Mouse (Mus musculus): ENCODE measurements at regions not wholly inside any gene's neighbourhood (a gene's known extent, or its start where the extent isn't known, plus 50 kb on each side); places are given as distances from the start of the nearest gene placed in this dataset.

- DNase-seq (ENCODE audit: low read depth in 1 of 2, low spot score in 2 of 2) = no peak
Observed at GRCm38 (mm10) chr13:60067325-60067724, 109.8 kb downstream of the Gas1 start.

GRCm38 (mm10) chr13:60061589-60061988, 115.6 kb downstream of the Gas1 start:
- DNase-seq (ENCODE audit: low read depth in 1 of 2, low spot score in 2 of 2) = no peak

GRCm38 (mm10) chr13:60057761-60058274, 119.3 kb downstream of the Gas1 start:
- DNase-seq (ENCODE audit: low read depth in 1 of 2, low spot score in 2 of 2) = no peak

- no peak for DNase-seq (ENCODE audit: low read depth in 1 of 2, low spot score in 2 of 2)
Observed at GRCm38 (mm10) chr13:60054531-60054930, 122.6 kb downstream of the Gas1 start.

- no peak for DNase-seq (ENCODE audit: low read depth in 1 of 2, low spot score in 2 of 2)
Observed at GRCm38 (mm10) chr13:60054081-60054480, 123.1 kb downstream of the Gas1 start.

- no peak for DNase-seq (ENCODE audit: low read depth in 1 of 2, low spot score in 2 of 2)
Observed at GRCm38 (mm10) chr13:60051866-60052265, 125.3 kb downstream of the Gas1 start.

GRCm38 (mm10) chr13:60050799-60051580, 126.2 kb downstream of the Gas1 start:
- DNase-seq (ENCODE audit: low read depth in 1 of 2, low spot score in 2 of 2) = no peak

- no peak for DNase-seq (ENCODE audit: low read depth in 1 of 2, low spot score in 2 of 2)
Observed at GRCm38 (mm10) chr13:60049703-60050102, 127.5 kb downstream of the Gas1 start.

- DNase-seq (ENCODE audit: low read depth in 1 of 2, low spot score in 2 of 2) = no peak
Observed at GRCm38 (mm10) chr13:60047791-60048730, 129.1 kb downstream of the Gas1 start.

- no peak for DNase-seq (ENCODE audit: low read depth in 1 of 2, low spot score in 2 of 2)
Observed at GRCm38 (mm10) chr13:60045752-60046151, 131.4 kb downstream of the Gas1 start.

GRCm38 (mm10) chr13:60044876-60045275, 132.3 kb downstream of the Gas1 start:
- no peak for DNase-seq (ENCODE audit: low read depth in 1 of 2, low spot score in 2 of 2)

GRCm38 (mm10) chr13:60042443-60042842, 134.7 kb downstream of the Gas1 start:
- no peak for DNase-seq (ENCODE audit: low read depth in 1 of 2, low spot score in 2 of 2)

- no peak for DNase-seq (ENCODE audit: low read depth in 1 of 2, low spot score in 2 of 2)
Observed at GRCm38 (mm10) chr13:60035536-60036130, 141.5 kb downstream of the Gas1 start.

GRCm38 (mm10) chr13:60033116-60033515, 144.0 kb downstream of the Gas1 start:
- no peak for DNase-seq (ENCODE audit: low read depth in 1 of 2, low spot score in 2 of 2)

GRCm38 (mm10) chr13:60032586-60032985, 144.6 kb downstream of the Gas1 start:
- no peak for DNase-seq (ENCODE audit: low read depth in 1 of 2, low spot score in 2 of 2)

GRCm38 (mm10) chr13:60029591-60029990, 147.6 kb downstream of the Gas1 start:
- DNase-seq (ENCODE audit: low read depth in 1 of 2, low spot score in 2 of 2) = no peak

GRCm38 (mm10) chr13:60020175-60020487, 157.0 kb downstream of the Gas1 start:
- no peak for DNase-seq (ENCODE audit: low read depth in 1 of 2, low spot score in 2 of 2)

GRCm38 (mm10) chr13:60019291-60020174, 157.6 kb downstream of the Gas1 start:
- no peak for DNase-seq (ENCODE audit: low read depth in 1 of 2, low spot score in 2 of 2)

GRCm38 (mm10) chr13:60015854-60016366, 161.3 kb downstream of the Gas1 start:
- no peak for DNase-seq (ENCODE audit: low read depth in 1 of 2, low spot score in 2 of 2)

- DNase-seq (ENCODE audit: low read depth in 1 of 2, low spot score in 2 of 2) = no peak
Observed at GRCm38 (mm10) chr13:60012046-60012813, 164.9 kb downstream of the Gas1 start.
